Mouse (Mus musculus): Measurements from ENCODE around the gene Tmem145.

- no peak for TF ChIP-seq CTCF (IDR thresholded peaks at IDR 0.05; ENCODE audit: borderline replicate concordance, insufficient read depth, low read depth, low read length)
- no peak for TF ChIP-seq POLR2A (IDR thresholded peaks at IDR 0.05; ENCODE audit: borderline replicate concordance, insufficient read depth, low read length)
Measured at GRCm38 (mm10) chr7:25303003-25303684, 2.8 kb upstream of the Tmem145 start.

Data from cerebellum, adult 2 months (tissue).